In the genomic region with DNA sequence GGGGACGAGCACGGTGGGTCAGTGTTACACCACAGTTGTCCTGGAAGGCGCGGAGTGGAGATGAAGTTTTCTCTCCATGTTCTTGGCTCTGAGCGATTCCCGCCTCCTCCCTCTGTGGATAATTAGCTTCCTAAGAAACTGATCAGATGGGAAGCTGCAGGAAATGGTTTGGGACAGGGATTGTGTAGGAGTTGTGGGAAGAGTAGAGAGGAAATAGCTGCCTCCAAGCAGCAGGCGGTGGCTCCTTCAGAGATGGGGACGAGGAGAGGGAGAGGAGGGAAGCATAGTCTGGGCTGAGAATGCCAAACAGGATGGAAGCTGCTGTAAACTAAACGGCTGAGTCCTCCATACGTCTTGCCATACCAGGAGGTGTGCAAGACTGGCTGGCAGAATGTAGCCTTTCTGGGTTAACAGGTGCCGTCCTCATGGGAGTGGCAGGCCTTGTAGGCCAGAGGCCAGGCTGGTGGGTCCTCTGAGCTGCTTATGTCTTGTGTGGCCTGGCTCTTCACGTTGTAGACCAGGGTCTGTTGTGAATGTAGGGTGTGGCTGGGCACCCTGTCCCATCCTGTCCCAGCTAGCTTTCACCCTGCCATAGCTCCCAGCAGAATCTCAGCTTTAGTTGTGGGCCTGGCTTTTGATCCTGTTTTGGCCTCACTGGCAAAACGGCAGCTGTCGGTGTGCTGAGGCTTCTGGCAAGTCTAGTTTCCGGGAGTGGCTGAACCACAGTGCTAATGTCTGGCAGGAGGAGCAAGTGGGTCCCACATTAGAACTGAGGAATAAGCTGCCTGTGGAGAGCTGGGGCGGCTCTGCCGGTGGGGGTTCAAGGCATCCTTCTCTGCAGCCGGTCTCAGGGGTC, we compare ENCODE assay signal across 8 mouse cellular contexts. TPM values are rescaled to one million over a fixed set of nuclear protein-coding genes. Genes with fewer than 3 reads are reported as not detected.
A peak's percentile ranks its signal among the peaks of the same experiment; 100 is the strongest.
DNase-seq lines count a peak whose midpoint lies in the region; ATAC-seq and TF ChIP-seq lines count a peak whose summit lies in the region.

No protein-coding gene starts in this region.

- no peak overlapping the region for H3ac ChIP-seq in myocyte (ENCODE audit: control insufficient read depth, insufficient read length)

- peaks cover 60% of the 10 kb centered on the region for H3K4me1 ChIP-seq in intestine, embryonic 16.5 days (ENCODE audit: control insufficient read depth, insufficient read depth, low read length)

- H3K79me2 ChIP-seq in myocyte (ENCODE audit: control insufficient read depth, insufficient read depth), result peaks cover 40% of the 10 kb centered on the region

- no peaks in the 10 kb centered on the region for H3K27me3 ChIP-seq in intestine, embryonic 16.5 days (replicated peaks; ENCODE audit: control insufficient read depth, insufficient read depth, low read length)
- H3K27me3 ChIP-seq in myocyte (ENCODE audit: control insufficient read depth, insufficient read depth, insufficient read length), result no peaks in the 10 kb centered on the region

- ATAC-seq in cerebellum, adult (ENCODE audit: insufficient number of reproducible peaks, low FRiP score, low TSS enrichment), result no peak
- ATAC-seq in intestine, embryonic 16.5 days, result no peak
- ATAC-seq in erythroblast, adult 5-6 weeks (replicated peaks; ENCODE audit: low FRiP score, poor library complexity, severe bottlenecking), result no peak

- TF ChIP-seq POLR2A in myocyte (IDR thresholded peaks at IDR 0.05; ENCODE audit: insufficient read length, low read depth), result no peak

- H3K4me3 ChIP-seq in intestine, embryonic 16.5 days (ENCODE audit: low read length), result no peak overlapping the region
- H3K4me3 ChIP-seq in myocyte, result no peak overlapping the region

- H3K27ac ChIP-seq in intestine, embryonic 16.5 days (ENCODE audit: low read length), result peak overlapping the region; percentile 52

- DNase-seq in cerebellum, adult 11-12 months, result peak; percentile 59
- DNase-seq in left cerebral cortex, adult 18-20 months (ENCODE audit: low spot score in 2 of 2), result peak; percentile 48 to 58
- DNase-seq in left cerebral cortex, adult 11 months (ENCODE audit: low spot score), result no peak
- no peak for DNase-seq in kidney, postnatal 36 days

- H3K9me3 ChIP-seq in intestine, embryonic 16.5 days (ENCODE audit: control insufficient read depth, low read length), result no peaks in the 10 kb centered on the region

- no peaks in the 10 kb centered on the region for H3K36me3 ChIP-seq in intestine, embryonic 16.5 days (ENCODE audit: control insufficient read depth, insufficient read depth, low read length)
- H3K36me3 ChIP-seq in myocyte (ENCODE audit: control insufficient read depth, insufficient read depth), result no peaks in the 10 kb centered on the region

- WGBS in intestine, embryonic 16.5 days, result 66% methylated on average over 18 of the region's 18 CpGs

- peak overlapping the region; percentile 4; the same call in 1 of the 2 replicates for H3K9ac ChIP-seq in intestine, embryonic 16.5 days (ENCODE audit: low read depth, low read length)

- no peak overlapping the region for H3K4me2 ChIP-seq in intestine, embryonic 16.5 days (ENCODE audit: low read depth, low read length)
- H3K4me2 ChIP-seq in myocyte (ENCODE audit: low read depth), result peak overlapping the region; percentile 32

TF ChIP-seq in myocyte, 11 proteins besides CTCF, POLR2A, EP300 and RAD21:
- no peak for TF ChIP-seq TCF3 (IDR thresholded peaks at IDR 0.05; ENCODE audit: insufficient read length, low read depth)
- TF ChIP-seq MYOD1 (IDR thresholded peaks at IDR 0.05; ENCODE audit: control insufficient read depth in 1 of 3, insufficient read length in 2 of 3, low read depth in 2 of 3), result peak; percentile 41 to 64 (median 58)
- no peak for TF ChIP-seq MAX (IDR thresholded peaks at IDR 0.05; ENCODE audit: low read depth)
- TF ChIP-seq TCF12 (IDR thresholded peaks at IDR 0.05; ENCODE audit: insufficient read depth, poor library complexity, severe bottlenecking), result no peak
- TF ChIP-seq REST (IDR thresholded peaks at IDR 0.05; ENCODE audit: insufficient read depth, insufficient read length), result no peak
- TF ChIP-seq MYOG (IDR thresholded peaks at IDR 0.05; ENCODE audit: control insufficient read depth in 1 of 3, insufficient read depth in 1 of 3, insufficient read length in 2 of 3, low read depth in 2 of 3), result peak; percentile 21 to 79 (median 75)
TF ChIP-seq in myocyte: peak in this region for 2.

RNA-seq across cellular contexts. Expression of a gene that starts 21.9 kb away (rescaled TPM):
- 10 to 100 TPM; 46.3 to 47.9 TPM for total RNA-seq in left cerebral cortex, adult 18-20 months (2021)
- polyA plus RNA-seq in intestine, embryonic 16.5 days (2015; fragmentation: Nextera tagmentation; extraction: Ambion mirVana), result 9.1 and 9.2 TPM in 2 replicates
- polyA plus RNA-seq in myocyte (2012; fragmentation: generic; extraction: Trizol), result 23.3 TPM
- total RNA-seq in erythroblast, adult 5-6 weeks (2015; ENCODE audit: low replicate concordance), result 6.5 and 9.8 TPM in 2 replicates
- total RNA-seq in erythroblast, adult 5-6 weeks (2017; ENCODE audit: low replicate concordance), result 5.9 and 8.3 TPM in 2 replicates

RNA-seq across cellular contexts. Expression of a gene that starts 38.1 kb away (rescaled TPM):
- 10 to 100 TPM; 61.2 to 68.1 TPM for total RNA-seq in left cerebral cortex, adult 18-20 months (2021)
- polyA plus RNA-seq in intestine, embryonic 16.5 days (2015; fragmentation: Nextera tagmentation; extraction: Ambion mirVana), result 11.4 and 12.8 TPM in 2 replicates
- polyA plus RNA-seq in myocyte (2012; fragmentation: generic; extraction: Trizol), result 53.1 TPM
- 8.6 and 9.6 TPM in 2 replicates for total RNA-seq in erythroblast, adult 5-6 weeks (2015; ENCODE audit: low replicate concordance)
- 8.4 and 18.3 TPM in 2 replicates for total RNA-seq in erythroblast, adult 5-6 weeks (2017; ENCODE audit: low replicate concordance)

Comparison
In these comparisons a context has a peak if more than half of its experiments do, and no peak if none do; other contexts are left out.
1. DNase-seq: peak in cerebellum, adult 11-12 months (single experiment) and left cerebral cortex, adult 18-20 months (2 of 2); none in left cerebral cortex, adult 11 months (single experiment) and kidney, postnatal 36 days (0 of 2).
2. RNA of a gene that starts 21.9 kb away (total RNA-seq): 46.3 to 47.9 TPM in left cerebral cortex, adult 18-20 months; 5.9 to 9.8 TPM in erythroblast, adult 5-6 weeks; every median in the first group is over 4 times any median in the second.